Mouse (Mus musculus) common myeloid progenitor, adult 5-6 weeks (primary cell): Measurements from ENCODE around the gene Gm49325. TPM values are rescaled to one million over a fixed set of nuclear protein-coding genes. Genes with fewer than 3 reads are reported as not detected.

ENCODE experiments used
- ATAC-seq: replicated peaks from 2 replicates; pipeline ENCODE4 v1.8.0; 2016; ENCODE audit warnings: low read depth, mild to moderate bottlenecking, moderate TSS enrichment, inconsistent platforms; ENCODE audit not compliant: poor library complexity, severe bottlenecking
- total RNA-seq: library from RNA; stranded (forward); fragments of 200-1000, 187-1606 nt; gene quantifications from 2 replicates; pipeline ENCODE4 v1.2.3, GENCODE M21; 2017

The Gm49325 gene
- not detected in 2 replicates for total RNA-seq

DNA sequence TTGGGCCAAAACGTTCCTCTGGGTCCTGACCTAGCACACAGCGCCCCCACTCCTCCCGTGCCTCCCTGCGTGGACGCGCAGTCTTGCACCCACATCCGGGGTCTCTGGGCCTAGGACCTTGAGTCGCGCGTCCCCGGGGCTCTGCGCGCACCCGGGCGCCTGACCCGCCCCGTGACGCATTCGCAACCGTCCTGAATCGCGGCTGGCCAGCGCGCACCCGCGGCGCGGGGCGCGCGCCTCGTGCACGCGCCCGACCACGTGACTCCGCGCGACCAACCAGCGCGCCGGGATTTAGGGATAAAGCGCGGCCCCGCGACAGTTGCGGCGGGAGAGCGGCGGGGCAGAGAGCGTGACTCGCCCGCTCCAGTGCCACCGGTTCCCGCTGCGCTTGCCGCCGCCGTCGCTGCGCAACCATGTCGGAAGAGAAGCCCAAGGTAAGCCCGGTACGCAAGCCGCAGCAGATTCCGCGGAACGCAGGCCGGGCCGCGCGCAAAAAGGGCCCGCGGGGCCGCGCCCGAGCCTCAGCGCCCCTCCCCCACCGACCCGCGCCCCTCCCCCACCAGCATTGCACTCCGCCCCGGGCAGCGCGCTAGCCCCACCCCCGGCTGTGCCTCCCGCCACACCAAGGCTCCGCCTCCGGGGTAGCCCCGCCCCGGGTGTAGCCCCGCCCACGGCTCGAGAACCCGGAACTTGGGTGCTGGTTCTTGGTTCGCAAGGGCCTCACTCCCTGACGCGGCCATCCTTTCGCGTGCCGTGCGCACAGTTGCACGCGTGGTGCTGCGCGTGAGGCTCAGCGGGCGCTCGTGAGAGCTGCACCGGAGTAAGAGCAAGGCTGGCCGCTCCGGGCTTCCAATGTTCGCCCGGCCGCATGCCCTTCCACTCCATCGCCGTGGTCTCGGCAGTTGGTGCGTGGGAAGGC, at the start of gene Gm49325, which contains the start of gene Sumo3:
Gene Gm49325, plus strand, starts transcription at position 290 of the 919 bp plus-strand sequence.
Gene Sumo3, plus strand, starts transcription at position 190 of the 919 bp plus-strand sequence.
- ATAC-seq, result peak; percentile 82

GRCm38 (mm10) chr10:77556631-77557030, 49.4 kb upstream of the Gm49325 start:
- no peak for ATAC-seq

DNA sequence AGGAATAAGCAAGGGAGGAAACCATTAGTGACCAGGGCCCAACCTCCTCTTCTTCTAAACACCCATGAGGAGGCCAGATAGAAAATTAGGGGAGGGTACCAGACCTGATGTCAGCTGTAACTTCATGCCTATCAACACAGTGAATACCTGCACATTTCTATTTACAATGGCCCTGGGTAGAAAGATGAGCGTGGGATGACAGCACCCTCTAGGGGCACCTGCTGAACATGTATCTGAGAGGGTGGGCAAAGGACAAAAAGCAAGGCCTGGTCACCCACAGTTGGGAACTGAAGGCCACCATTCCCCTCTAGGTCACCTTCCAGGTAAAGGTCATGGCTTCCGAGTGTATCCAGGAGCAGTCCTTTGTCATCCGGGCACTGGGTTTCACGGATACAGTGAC, 48.4 kb upstream of the Gm49325 start:
- peak; percentile 47; the same call in 1 of the 2 replicates for ATAC-seq

GRCm38 (mm10) chr10:77560090-77560489, 45.9 kb upstream of the Gm49325 start:
- ATAC-seq, result no peak

DNA sequence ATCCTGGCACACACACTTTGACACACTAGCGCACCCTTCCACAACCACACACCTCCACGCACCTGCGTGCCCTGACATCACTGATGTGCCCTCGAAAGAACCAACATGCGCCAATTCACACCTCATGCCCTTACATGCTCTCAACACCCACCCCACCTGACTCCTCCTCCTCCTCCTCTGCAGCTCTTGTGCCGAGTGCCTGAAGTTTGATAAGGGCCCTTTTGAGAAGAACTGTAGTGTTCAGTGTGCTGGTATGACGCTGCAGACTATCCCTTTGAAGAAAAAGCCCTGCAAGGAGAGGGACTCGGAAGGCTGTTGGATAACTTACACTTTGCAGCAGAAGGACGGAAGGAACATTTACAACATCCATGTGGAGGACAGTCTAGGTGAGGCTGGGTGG, 45.2 kb upstream of the Gm49325 start:
- no peak for ATAC-seq

- no peak for ATAC-seq
Measured at GRCm38 (mm10) chr10:77561508-77561907, 44.5 kb upstream of the Gm49325 start.

GRCm38 (mm10) chr10:77565005-77565404, 41.0 kb upstream of the Gm49325 start:
- ATAC-seq, result peak; percentile 37

DNA sequence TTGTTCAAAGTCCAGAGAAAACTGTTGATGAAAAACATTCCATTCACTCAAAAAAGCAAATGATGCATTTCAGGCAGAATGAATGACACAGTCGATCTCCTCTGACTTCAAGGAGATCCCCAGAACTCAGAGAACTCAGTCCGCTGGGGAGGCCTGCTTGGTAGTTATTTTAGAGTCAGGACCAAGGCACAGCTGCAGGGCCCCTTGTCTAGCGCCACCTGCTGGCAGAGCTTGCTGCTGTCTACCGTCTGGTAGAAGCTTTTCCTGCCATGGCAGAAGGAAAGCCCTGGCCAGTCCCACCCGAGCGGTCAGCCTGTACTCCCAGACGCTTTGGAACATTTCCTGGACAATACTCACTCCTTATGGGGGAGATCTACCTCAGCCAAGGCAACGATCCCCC, 39.3 kb upstream of the Gm49325 start:
- peak; percentile 83 for ATAC-seq

DNA sequence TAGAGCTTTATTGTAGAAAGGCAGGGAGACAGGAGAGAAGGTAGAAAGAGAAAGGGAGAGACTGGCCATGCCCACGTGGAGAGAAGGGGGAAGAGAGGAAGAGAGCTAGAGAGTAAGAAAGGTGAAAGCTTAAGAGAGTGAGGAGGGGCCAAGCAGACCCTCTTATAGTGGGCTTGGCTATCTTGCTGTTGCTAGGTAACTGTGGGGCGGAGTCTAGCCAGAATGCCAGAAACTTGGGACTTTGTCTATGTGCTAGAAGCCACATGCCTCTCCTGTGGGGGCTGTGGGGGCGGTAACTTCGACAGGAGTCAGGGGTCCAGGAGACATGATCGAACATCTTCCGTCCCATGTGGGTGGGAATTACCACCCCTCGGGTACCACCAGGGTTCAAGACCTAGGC, 36.5 kb upstream of the Gm49325 start:
- no peak for ATAC-seq

DNA sequence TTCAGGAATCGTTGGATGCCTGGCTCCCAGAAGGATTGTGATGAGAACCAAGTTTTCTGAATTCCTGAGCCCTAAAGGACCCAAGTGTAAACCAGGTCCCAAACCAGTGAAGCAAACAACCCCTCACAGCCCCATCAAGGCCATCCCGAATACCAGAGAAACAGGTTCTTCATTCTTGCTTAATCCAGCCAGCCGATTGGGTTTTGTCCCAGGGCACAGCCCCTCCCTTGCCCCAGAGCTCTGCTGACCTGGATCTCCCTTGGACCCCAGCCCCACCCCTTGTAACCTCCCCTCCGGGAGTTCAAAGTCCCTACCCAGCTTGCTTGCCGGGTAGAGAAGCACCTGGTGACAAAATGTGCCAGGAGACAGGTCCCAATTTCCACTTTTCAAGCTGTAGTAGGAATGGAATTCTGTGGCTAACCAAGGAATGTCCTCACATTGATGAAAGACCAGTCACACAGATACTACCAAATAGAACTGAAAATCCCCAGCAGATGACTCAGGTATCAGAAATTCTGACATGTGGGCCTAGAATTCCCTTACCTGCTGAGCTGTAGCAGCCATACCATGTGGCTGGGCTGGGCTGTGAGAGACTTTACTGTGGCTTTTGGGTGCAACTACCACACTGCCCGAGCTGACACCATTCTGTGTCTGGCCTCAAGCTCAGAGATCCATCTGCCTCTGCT, 35.9 kb upstream of the Gm49325 start:
- no peak for ATAC-seq

GRCm38 (mm10) chr10:77572225-77572624, 33.8 kb upstream of the Gm49325 start:
- peak; percentile 84 for ATAC-seq

DNA sequence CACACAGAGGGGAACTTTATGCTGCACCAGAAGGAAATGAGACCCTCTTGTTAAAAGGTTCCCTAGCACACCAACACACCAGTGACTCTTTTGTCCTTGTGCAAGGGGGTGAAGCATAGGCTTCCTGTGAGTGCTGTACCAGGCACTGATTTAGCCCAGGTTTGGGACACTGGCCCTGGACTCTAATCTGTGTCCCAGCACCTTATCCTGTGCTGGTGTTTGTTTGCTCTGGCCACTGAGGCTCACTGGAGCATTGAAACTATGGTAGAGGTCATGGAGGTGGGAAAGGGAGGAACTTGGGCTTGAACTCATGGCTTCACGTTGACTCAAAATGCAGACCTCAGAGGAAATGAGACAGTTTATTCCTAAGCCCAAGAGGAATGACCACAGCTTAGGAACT, 32.8 kb upstream of the Gm49325 start:
- ATAC-seq, result no peak

DNA sequence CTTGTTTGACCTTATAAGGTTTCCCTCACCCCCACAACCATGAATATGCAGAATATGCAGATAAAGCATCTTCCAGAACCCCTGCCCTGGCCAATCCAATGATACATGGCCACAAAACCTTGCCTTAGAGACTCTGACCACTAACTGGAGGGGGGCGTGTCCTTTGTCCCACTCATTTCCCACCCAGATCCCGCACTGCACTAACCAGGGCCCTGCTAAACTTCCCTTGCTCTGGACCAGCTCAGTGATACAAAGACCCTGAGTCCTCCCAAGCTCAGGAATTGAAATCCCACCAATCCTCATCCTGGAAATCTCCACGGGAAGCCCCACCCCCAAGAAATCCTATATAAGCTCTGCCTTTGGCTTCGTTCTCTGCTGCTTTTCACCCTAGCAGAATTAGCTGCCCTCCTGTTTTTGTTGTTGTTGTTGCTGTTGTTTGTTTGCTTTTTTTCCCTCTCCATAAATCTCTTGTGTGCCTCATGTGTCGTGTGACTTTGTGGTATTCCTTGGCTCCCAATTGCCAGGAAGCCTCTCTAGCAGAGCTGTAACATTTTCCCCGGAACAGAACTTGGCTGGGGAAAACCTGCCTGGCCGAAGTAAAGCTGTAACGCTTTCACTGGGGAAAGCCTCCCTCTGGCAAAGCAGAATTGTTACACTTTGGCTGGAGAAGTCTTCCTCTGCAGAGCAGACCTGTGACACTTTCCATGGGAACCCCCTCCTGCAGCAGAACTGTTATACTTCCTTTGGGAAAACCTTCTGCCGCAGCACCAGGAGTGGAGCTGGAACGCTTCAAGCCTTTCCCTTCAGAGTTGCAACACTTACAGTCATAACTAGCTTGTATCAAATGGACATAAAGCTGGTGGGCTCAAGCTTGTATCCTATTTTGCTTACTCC, 25.7 kb upstream of the Gm49325 start:
- ATAC-seq, result no peak

DNA sequence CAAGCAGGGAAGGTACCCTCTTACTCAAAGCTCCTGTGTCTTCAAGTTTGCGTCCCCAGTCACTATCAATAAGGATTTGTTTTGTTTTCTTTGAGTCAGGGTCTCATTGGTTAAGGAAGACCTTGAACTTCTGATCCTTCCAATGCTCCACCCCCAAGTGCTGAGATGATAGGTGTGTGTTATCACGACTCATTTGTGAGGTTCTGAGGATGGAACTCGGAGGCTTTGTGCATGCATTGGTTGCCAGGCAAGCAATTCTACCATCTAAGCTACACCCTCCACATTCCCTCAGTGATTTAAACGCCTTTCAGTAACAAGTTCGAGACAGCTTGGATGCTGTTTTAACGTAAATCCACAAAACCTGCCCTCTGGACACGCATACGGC, 25.0 kb upstream of the Gm49325 start:
- ATAC-seq, result no peak

GRCm38 (mm10) chr10:77581408-77582284, 24.4 kb upstream of the Gm49325 start, which contains the start of gene Pttg1ip:
Gene Pttg1ip (plus strand): TSS chr10:77581720.
- ATAC-seq, result peak; percentile 81

- no peak for ATAC-seq
Measured at GRCm38 (mm10) chr10:77582285-77582618, 23.7 kb upstream of the Gm49325 start.

GRCm38 (mm10) chr10:77583795-77584422, 22.1 kb upstream of the Gm49325 start:
- ATAC-seq, result peak; percentile 74

DNA sequence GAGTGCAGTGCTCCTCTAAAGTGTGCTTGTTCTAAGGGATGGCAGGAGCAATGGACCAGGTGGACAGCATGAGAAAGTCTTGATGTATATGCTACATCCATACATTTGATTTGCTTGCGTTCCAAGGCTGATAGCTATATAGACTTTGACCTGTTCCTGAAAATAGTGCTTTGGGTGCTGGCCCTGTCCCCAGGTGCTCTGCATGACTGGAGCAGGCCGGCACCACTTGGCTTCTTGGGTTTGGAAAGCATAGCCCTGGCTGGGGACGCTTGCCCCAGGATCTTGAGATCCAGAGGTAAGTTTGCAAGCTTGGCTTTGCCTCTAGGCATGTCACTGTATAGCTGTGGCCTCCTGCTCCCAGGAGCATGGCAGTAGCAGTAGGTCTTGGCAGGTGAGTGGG, 19.4 kb upstream of the Gm49325 start:
- no peak for ATAC-seq
